Mouse (Mus musculus): ENCODE measurements around the gene F2r.

The F2r gene

GRCm38 (mm10) chr13:95630747-95631146 is 12.5 kb upstream of the F2r start:
- DNase-seq (ENCODE audit: low read depth, low spot score): no peak

DNA sequence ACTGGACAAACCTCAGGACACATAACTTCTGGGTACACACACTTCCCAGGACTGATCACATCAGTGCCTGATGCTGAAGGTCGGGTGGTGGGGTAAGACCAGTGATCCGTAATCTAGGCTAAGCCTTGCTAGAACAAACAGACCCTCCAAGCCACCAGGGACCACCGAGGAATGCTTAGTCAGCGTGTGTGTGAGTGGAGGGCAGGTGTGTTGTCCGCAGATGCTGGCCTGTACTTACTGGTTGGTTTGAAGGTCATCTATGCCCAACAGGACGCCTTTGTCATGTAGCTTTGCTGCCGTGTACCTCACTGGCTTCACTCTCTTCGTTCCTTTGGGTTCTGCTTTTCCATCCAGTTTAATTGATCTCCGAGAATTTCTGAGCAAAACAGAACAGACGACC is 11.5 kb upstream of the F2r start:
- no peak for DNase-seq (ENCODE audit: low read depth, low spot score)

DNA sequence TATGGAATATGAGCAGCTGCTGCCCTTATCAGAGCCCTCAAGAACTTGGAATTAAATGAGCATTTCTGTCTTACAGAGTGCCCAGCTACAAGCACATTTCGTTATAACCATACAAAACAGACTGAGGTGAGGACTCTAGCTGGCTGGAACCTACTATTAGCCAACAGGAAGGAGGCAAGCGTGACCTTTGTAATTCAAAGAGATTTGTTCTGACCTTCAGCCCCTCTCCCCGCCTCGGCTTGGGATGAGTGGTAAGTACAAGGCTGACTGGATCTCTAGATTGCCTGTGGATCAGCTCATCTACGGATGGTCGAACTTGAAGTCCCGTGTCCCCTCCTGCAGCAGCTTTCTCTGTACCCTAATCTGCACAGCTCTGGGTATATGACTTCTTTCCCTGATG is 8.4 kb upstream of the F2r start:
- no peak for DNase-seq (ENCODE audit: low read depth, low spot score)

GRCm38 (mm10) chr13:95623042-95623441 is 4.8 kb upstream of the F2r start:
- no peak for DNase-seq (ENCODE audit: low read depth, low spot score)

DNA sequence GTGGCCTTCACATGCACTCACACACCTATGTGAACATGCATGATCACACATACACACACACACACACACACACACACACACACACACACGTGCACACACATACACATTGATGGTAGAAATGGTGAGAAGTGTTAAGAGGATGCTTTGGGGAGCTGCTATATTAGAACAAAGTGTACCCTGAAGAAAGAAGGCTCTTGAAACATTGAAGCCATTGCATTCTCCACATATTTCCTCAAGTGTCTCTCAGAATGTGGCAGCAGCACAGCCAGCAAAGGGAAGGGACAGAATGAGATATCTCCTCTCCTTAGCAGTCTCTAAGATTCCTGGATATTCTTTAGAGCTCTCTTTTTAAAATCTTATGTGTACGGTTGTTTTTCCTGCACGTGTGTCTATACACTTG is 3.3 kb upstream of the F2r start:
- DNase-seq (ENCODE audit: low read depth, low spot score): no peak

GRCm38 (mm10) chr13:95618859-95619258 is 572 bp upstream of the F2r start:
- no peak for DNase-seq (ENCODE audit: low read depth, low spot score)

DNA sequence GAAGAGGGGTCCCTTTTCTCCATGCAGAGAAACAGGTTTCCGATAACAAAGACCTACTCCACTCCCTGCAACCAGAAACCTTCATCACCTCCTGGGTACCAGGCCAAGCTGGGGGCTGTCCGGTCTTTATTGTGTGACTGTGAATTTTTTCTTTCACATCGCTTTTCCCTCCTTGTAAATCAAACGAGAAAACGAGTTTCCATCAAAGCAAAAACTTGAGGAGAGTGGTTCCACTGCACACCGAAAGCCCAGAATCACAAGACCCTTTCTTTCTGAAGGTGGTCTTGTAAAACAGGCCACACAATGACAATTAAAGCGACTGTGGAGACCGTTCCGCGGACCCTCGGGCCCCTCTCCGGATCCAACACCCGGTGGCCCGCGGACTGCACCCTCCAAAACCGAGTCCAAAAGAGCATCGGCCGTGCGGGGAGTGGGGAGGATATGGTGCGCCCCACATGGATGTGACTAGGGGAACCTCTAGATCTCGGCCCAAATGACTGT is 566 bp downstream of the F2r start:
- DNase-seq (ENCODE audit: low read depth, low spot score): no peak

GRCm38 (mm10) chr13:95617082-95617670 is 1.1 kb downstream of the F2r start:
- DNase-seq (ENCODE audit: low read depth, low spot score): no peak

DNA sequence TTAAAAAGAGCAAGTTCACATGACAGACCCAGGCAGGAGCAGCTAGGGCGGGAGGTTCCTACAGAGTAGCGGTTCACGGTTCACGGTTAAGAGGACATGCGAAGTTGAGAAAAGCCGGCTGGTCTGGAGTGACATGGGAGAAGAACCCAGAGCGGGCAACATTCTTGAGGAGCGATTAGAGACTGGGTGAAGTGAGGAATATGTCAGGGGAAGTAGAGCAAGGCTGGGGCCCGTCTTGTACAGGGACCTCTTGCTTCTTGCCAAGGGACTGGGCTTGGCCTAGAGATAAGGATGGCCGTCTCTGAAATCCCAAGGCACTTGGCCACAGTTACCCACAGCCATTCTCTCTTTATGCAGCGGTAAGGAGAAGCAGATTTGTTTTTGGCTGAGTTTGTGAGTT is 1.8 kb downstream of the F2r start:
- no peak for DNase-seq (ENCODE audit: low read depth, low spot score)

DNA sequence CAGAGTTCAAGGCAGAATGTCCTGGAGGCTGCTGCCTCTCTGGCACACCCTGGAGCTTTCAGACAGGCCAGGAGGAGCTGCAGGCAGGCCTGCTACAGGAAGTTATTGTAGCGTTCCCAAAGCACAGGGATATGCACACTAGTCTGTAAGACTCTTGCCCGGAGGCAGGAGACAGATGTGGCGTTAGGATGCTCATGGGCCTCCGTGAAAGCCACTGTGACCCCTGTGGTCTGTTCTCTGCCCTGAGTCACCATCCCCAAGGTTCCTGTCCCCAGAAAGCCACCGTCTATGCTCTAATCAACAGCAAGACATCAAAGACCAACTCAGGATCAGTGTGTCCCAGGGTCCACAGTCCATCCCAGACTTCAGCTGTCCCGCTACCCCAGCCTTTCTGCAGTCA is 3.5 kb downstream of the F2r start:
- DNase-seq (ENCODE audit: low read depth, low spot score): no peak

DNA sequence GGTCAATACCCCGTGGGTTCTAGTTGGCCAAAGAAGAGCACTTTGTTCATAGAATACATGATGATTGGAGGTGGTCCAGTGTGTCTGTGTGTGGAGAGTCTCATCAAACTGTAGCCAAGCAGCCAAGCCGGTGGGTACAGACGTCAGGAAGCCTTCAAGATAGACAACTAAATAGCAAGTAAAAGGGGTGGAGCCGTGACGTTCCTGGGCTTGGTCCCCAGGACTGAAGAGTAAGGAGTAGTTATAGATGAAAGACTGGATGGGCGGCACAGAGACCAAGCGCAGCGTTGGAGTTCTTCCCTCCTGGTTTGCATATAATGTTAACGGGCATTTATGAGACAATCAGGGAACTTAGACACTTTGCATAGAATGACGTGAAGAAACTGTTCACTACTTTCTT is 6.0 kb downstream of the F2r start:
- DNase-seq (ENCODE audit: low read depth, low spot score): no peak

- DNase-seq (ENCODE audit: low read depth, low spot score): no peak
Measured at GRCm38 (mm10) chr13:95611752-95612151, 6.5 kb downstream of the F2r start.

DNA sequence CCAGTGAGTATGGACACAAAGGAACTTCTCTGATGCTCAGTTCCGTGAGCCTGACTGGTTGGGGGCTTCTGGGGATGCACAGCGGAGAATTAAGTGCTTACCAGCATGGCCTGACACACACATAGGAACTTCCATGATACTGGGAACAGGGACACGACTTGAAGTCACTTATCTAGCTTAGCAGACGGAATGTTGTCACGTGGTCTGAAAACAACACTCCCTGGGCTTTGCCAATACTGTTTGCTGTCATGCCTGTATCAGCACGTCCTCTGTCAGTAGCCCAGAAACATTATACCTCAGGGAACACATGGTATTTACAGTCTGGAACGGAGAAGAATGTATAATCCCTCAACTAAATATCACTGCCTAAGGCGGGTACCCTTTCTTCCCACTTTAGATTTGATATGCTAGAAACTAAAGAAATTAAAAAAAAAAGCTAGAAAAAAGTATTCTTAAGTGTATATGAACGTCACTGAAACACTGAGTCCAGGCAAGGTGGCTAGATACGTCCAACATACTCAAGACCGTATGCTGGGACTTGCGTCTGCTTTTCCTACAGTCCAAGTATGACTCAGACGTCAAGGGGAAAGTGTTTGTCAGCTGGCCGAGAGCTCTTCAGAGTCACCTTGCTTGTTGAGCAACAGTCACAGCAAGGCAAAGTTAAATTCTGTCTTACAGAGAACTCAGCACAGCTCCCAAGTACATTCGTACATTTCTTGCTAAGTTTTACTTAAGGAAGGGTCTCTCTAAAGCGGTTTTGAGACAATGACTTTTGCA is 7.3 kb downstream of the F2r start:
- DNase-seq (ENCODE audit: low read depth, low spot score): no peak

- no peak for DNase-seq (ENCODE audit: low read depth, low spot score)
Measured at GRCm38 (mm10) chr13:95609088-95609420, 9.2 kb downstream of the F2r start.

- no peak for DNase-seq (ENCODE audit: low read depth, low spot score)
Measured at GRCm38 (mm10) chr13:95608416-95609087, 9.7 kb downstream of the F2r start.

DNA sequence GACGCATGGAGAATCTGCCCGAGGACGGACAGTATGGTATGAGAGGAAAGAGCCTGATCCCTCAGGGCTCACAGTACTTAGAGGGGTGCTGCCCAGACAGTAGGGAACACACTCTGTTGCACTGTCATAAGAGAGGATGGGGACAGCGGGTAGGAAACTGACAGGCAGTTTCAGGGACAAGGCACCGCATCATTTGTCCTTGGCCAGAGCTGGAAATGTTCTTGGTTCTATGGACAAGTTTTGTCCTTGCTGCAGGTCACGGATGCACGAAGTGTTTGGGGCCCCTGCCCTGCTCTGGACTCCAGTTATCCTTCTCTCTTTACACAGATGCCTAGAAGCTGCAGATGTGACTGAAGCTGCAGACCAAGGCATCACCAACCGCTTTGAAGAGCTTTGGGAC is 11.3 kb downstream of the F2r start:
- no peak for DNase-seq (ENCODE audit: low read depth, low spot score)

- no peak for DNase-seq (ENCODE audit: low read depth, low spot score)
Measured at GRCm38 (mm10) chr13:95604288-95604687, 14.0 kb downstream of the F2r start.

DNA sequence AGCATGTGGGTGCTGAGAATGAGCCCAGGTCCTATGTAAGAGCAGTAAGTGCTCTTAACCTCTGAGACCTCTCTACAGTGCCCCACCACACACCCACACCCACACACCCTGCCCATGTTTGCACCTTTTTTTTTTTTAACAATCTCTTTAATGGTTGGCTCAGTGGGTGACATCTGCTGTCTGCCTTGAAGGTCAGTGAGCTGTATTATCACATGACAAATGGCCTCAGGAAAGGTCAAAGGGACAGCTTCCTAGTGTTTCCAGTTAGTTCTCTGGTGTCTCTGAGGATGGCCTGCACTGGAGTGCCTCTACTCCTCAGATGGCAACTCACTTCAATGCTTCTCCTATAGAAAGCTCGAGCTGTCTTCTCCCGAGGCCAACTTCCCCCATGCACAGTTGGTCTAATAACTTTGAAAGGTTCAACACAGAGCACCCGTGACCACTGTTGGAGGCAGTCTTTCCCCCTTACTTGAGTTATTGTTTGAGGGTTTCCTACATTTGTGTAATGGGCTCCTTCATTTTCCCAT is 18.4 kb downstream of the F2r start:
- DNase-seq (ENCODE audit: low read depth, low spot score): no peak

DNA sequence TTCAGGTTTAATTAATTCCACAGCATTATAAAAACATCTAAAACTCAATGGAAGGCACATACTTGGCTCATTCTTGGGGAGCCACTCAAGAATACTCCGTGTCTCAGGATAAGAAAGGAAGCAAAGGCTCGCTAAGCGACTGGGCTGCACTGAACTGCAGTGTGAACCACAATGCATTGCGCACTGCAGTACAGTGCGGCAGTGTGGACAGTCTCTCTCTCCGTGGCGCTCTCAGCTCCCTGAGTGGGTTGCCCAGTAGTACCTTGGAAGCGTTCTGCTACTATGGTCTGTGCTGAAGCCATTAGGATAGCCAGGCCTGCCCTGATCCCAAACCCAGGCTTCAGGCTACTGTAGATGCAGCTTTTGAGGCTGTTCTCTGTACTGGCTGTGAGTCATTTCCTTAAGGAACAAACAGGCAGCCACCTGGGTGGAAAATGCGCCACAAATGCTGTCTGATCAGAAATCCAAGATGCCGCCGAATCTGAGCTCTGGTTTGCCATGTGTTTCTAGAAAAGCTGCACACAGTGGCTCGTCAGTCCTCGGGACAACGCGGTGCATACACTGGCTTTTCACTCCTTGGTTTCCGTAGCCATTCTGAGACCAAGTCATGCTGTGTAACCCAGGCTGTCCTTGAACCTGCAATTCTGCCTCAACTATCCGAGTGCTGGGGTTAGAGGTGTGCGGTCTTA is 19.9 kb downstream of the F2r start:
- no peak for DNase-seq (ENCODE audit: low read depth, low spot score)

DNA sequence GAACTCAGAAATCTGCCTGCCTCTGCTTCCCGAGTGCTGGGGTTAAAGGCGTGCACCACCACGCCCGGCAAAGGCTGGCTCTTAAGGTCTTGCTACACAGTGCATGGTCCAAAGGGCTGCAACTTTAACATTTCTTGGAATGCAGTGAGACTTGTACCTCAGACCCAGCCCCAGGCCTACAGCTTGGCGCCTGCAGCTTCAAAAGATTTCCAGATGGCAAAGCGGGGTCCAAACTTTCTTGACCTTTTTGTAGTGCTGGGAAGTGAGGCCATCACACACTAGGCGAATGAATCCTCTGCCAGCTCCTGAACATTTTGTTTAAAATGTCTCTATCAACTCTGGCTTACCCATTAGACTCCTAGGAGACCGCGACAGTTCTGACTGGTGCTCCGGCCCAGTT is 20.7 kb downstream of the F2r start:
- DNase-seq (ENCODE audit: low read depth, low spot score): no peak

DNA sequence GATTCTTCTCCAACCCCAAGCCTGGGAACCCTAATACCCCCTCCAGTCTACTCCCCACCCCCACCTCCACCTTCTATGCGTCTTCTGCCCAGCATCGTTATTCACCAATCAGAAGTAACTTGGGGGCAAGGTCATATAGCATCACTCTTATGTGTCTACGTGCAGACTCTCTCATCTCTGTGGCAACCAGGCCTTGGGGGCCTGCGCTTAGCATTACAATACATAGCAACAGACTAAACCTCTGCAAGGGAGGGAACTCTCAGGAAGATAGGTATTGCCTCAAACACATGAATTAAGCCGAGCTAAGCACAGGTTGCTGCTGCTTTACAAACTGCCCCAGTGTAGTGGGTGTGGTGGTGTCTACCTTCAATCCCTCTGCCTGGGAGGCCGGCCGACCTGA is 21.6 kb downstream of the F2r start:
- no peak for DNase-seq (ENCODE audit: low read depth, low spot score)

DNA sequence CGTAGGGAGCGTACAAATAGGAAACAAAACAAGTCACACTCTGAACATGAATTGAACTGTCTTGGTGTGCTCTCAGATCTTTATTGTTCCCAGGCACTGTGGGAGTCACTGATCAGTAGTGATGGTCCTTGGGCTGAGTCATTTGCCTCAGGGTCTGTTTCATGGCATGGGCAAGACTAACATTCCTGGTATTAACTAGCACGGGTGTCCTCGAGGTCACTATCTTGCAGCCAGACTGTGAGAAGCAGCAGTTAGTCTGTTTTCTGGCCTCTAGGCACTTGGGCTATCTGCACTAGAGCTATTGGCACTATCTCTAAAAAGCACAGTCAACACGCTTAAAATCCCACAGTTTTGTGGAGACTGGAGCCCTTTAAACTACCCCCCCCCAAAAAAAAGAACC is 22.4 kb downstream of the F2r start:
- no peak for DNase-seq (ENCODE audit: low read depth, low spot score)
